Mouse (Mus musculus) liver, embryonic 14.5 days (tissue): ENCODE measurements around the gene Chrnb2. TPM values are rescaled to one million over a fixed set of nuclear protein-coding genes. Genes with fewer than 3 reads are reported as not detected.

Source experiments
- ATAC-seq: fragments of 200-750 bp; cut with Nextera tagmentation; 2 replicates; pipeline ENCODE4 v1.8.0; 2017; ENCODE audit warnings: moderate number of reproducible peaks, mild to moderate bottlenecking, moderate library complexity; ENCODE audit not compliant: insufficient read depth
- DNase-seq, 3 experiments: peaks; one replicate each; pipeline ENCODE4 v3.0.0-alpha.2; 2012 to 2013; ENCODE audit warnings: low read depth in 3 of 3, low spot score in 3 of 3
- H3K27ac ChIP-seq: fragments of 300-500 bp; sonication (generic); 2 replicates; pipeline ENCODE4 v1.5.1; 2014; ENCODE audit warnings: moderate library complexity, mild to moderate bottlenecking, control low read depth, inconsistent platforms
- H3K27me3 ChIP-seq: fragments of 300-500 bp; sonication (generic); 2 replicates; pipeline ENCODE4 v1.6.1; 2014; ENCODE audit warnings: mild to moderate bottlenecking, low read length, moderate library complexity; ENCODE audit not compliant: control insufficient read depth, insufficient read depth
- H3K36me3 ChIP-seq: fragments of 300-500 bp; sonication (generic); replicated peaks from 2 replicates; pipeline ENCODE4 v1.6.1; 2014; ENCODE audit warnings: low read depth; ENCODE audit not compliant: control insufficient read depth, insufficient read depth
- H3K4me1 ChIP-seq, 2 experiments: fragments of 200-500 bp in 1 of 2; fragments of 300-500 bp in 1 of 2; sonication (generic) in 1 of 2; replicated peaks; 2 replicates each; pipeline ENCODE4 v1.6.1; 2012 to 2014; ENCODE audit warnings: antibody characterized with exemption in 1 of 2, inconsistent platforms in 1 of 2, low read length in 1 of 2; ENCODE audit not compliant: control insufficient read depth in 2 of 2, insufficient read depth in 2 of 2
- H3K4me2 ChIP-seq: fragments of 300-500 bp; sonication (generic); 2 replicates; pipeline ENCODE4 v1.6.1; 2014; ENCODE audit warnings: low read depth, mild to moderate bottlenecking, control low read depth, moderate library complexity
- H3K4me3 ChIP-seq, 2 experiments: fragments of 200-500 bp in 1 of 2; fragments of 300-500 bp in 1 of 2; sonication (generic) in 1 of 2; 2 replicates each; pipeline ENCODE4 v1.5.1; 2012 to 2014; ENCODE audit warnings: low read depth in 2 of 2, low read length in 2 of 2, mild to moderate bottlenecking in 2 of 2, control low read depth in 1 of 2, inconsistent platforms in 1 of 2, moderate library complexity in 1 of 2; ENCODE audit not compliant: insufficient read depth in 1 of 2
- H3K9ac ChIP-seq: fragments of 300-500 bp; sonication (generic); replicated peaks from 2 replicates; pipeline ENCODE4 v1.6.1; 2014; ENCODE audit warnings: mild to moderate bottlenecking, control low read depth, moderate library complexity
- H3K9me3 ChIP-seq: fragments of 300-500 bp; sonication (generic); 2 replicates; pipeline ENCODE4 v1.6.1; 2016; ENCODE audit warnings: low read length, mixed read lengths; ENCODE audit not compliant: control insufficient read depth
- CTCF ChIP-seq: IDR thresholded peaks from 2 replicates; pipeline ENCODE4 v1.5.1; 2016; ENCODE audit warnings: antibody characterized with exemption, low read depth, control low read depth
- EP300 ChIP-seq: IDR thresholded peaks from 2 replicates; pipeline ENCODE4 v1.6.1; 2016; ENCODE audit warnings: antibody characterized with exemption, low read depth
- WGBS: fragments of 180-500 bp; shearing (Covaris S2); extraction: QIAGEN DNeasy Blood & Tissue Kit; methylation state at CpG from one replicate; pipeline ENCODE4 v1.1.7; 2014; ENCODE audit not compliant: insufficient replicate concordance; 5-methylcytosine and 5-hydroxymethylcytosine counted together
- polyA plus RNA-seq, 2 experiments: library from polyadenylated mRNA; depleted of rRNA in 1 of 2; stranded (reverse) in 1 of 2; unstranded in 1 of 2; fragments of >200 nt; fragmentation: Nextera tagmentation in 1 of 2; extraction: Ambion mirVana in 1 of 2; gene quantifications; 2 replicates each; pipeline versions ENCODE4 v1.2.1 to v1.2.3; 2012 to 2014

The Chrnb2 gene
- polyA plus RNA-seq, 2 experiments = 0.12 to 0.18 TPM

DNA sequence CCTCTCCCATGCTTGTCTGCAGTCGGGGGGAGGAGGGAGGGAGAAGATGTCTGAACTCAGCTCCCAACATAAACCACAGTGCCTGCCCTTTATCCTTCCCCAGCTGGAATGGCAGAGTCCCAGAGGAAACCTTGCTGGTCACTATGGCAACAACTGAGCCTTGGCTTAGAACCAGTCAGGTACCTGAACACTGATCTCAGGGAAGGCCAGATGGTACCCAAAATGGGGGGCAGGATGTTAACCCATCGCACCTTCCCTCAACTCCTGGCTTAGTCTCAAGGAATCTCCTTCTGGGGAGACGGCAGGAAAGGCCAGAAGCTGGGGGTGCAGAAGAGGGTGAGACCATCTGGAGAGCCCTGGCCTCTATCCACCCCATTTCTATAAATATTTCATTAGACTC, 4.6 kb downstream of the Chrnb2 start:
- H3K4me1 ChIP-seq = no peaks in the 10 kb centered on the region
- H3K4me2 ChIP-seq = no peak overlapping the region
- H3K9ac ChIP-seq = no peak overlapping the region
- no peak overlapping the region for H3K27ac ChIP-seq
- ATAC-seq = no peak
- WGBS = 54% methylated on average over 2 of the region's 3 CpGs
- H3K36me3 ChIP-seq = no peaks in the 10 kb centered on the region
- H3K27me3 ChIP-seq = peaks cover 14% of the 10 kb centered on the region
- H3K4me3 ChIP-seq = no peak overlapping the region
- no peak for TF ChIP-seq EP300
- no peak for TF ChIP-seq CTCF
- DNase-seq = no peak
- no peaks in the 10 kb centered on the region for H3K9me3 ChIP-seq

DNA sequence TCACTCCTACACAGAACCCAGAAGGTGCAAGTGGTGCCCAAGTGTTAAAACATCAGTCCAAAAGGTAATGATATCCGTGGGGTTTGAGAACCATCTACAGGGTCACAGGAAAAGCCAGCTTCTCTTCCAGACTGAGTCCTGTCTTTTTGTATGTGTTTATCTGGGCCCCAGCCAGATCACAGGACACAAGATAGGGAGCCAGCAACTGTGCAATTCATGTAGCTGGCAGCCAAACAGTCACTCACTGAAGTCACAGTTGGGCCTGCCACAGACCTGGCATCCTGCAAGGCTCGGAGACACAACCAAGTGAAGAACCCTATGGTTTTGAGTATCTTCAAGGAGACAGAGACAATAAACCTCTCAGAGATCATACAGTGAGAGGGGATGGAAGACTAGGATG, 6.6 kb downstream of the Chrnb2 start:
- 40% methylated on average over 2 of the region's 2 CpGs for WGBS
- no peak for ATAC-seq
- no peaks in the 10 kb centered on the region for H3K9me3 ChIP-seq
- no peak for DNase-seq
- no peak overlapping the region for H3K27ac ChIP-seq
- no peak overlapping the region for H3K4me3 ChIP-seq
- H3K4me1 ChIP-seq = no peaks in the 10 kb centered on the region
- no peaks in the 10 kb centered on the region for H3K27me3 ChIP-seq
- H3K36me3 ChIP-seq = no peaks in the 10 kb centered on the region
- no peak for TF ChIP-seq EP300
- no peak for TF ChIP-seq CTCF
- no peak overlapping the region for H3K9ac ChIP-seq
- no peak overlapping the region for H3K4me2 ChIP-seq

- no peaks in the 10 kb centered on the region; the same call in none of the 2 replicates for H3K36me3 ChIP-seq
- no peak for TF ChIP-seq EP300
- no peak for TF ChIP-seq CTCF
- WGBS = 52% methylated on average over 6 of the region's 6 CpGs
- no peak overlapping the region for H3K9ac ChIP-seq
- H3K4me1 ChIP-seq = no peaks in the 10 kb centered on the region
- ATAC-seq = no peak
- no peaks in the 10 kb centered on the region for H3K27me3 ChIP-seq
- no peaks in the 10 kb centered on the region for H3K9me3 ChIP-seq
- no peak overlapping the region for H3K27ac ChIP-seq
- H3K4me2 ChIP-seq = no peak overlapping the region
- no peak overlapping the region for H3K4me3 ChIP-seq
- DNase-seq = no peak
These were observed 9.1 kb downstream of the Chrnb2 start for GRCm38 (mm10) chr3:89755283-89755682.

GRCm38 (mm10) chr3:89752307-89752706, 12.1 kb downstream of the Chrnb2 start:
- Histone ChIP-seq H3K4me2 (no peak overlapping the region), H3K9me3 (no peaks in the 10 kb centered on the region), H3K36me3 (no peaks in the 10 kb centered on the region; the same call in none of the 2 replicates), H3K27ac (no peak overlapping the region), H3K9ac (no peak overlapping the region), H3K4me1 (no peaks in the 10 kb centered on the region), H3K27me3 (no peaks in the 10 kb centered on the region), H3K4me3 (no peak overlapping the region)
- ATAC-seq = no peak
- WGBS = 45% methylated on average over 1 of the region's 1 CpGs
- TF ChIP-seq EP300 (no peak), CTCF (no peak)
- DNase-seq = no peak

DNA sequence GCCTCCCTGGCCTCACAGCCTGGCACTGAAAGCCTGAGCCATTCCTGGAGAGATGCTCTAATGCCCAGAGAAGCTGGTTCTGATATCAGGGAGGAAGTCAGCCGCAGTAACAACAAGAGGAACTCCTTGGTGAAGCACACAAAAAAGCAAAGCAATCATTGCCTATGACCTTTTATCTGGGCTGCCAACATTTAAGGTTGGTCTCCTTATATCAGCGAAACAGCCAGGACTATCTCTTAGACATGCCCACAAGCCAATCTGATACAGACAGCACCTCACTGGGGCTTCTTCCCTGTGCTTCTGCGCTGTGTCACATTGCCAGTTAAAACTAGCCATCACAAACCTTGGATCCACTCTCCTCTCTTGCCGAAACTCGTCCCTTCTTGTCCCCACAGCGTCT, 25.9 kb downstream of the Chrnb2 start:
- no peaks in the 10 kb centered on the region for H3K4me1 ChIP-seq
- no peak overlapping the region for H3K4me3 ChIP-seq
- WGBS = 73% methylated on average over 6 of the region's 6 CpGs
- H3K9ac ChIP-seq = no peak overlapping the region
- DNase-seq (no peak), ATAC-seq (no peak)
- H3K4me2 ChIP-seq = no peak overlapping the region
- H3K27me3 ChIP-seq = no peaks in the 10 kb centered on the region
- H3K36me3 ChIP-seq = peaks cover 28% of the 10 kb centered on the region
- no peak overlapping the region for H3K27ac ChIP-seq
- H3K9me3 ChIP-seq = no peaks in the 10 kb centered on the region
- no peak for TF ChIP-seq CTCF
